Mouse (Mus musculus) frontal cortex, postnatal 10 days (tissue): Measurements from ENCODE around the gene Slc9a8.

Experiments
- DNase-seq, 2 experiments: peaks; one replicate each; pipeline ENCODE4 v3.0.0; 2022; ENCODE audit warnings: low spot score in 2 of 2, mixed read lengths in 1 of 2

The Slc9a8 gene

GRCm38 (mm10) chr2:167508569-167508968 lies 87.1 kb downstream of the Slc9a8 start:
- no peak for DNase-seq

DNA sequence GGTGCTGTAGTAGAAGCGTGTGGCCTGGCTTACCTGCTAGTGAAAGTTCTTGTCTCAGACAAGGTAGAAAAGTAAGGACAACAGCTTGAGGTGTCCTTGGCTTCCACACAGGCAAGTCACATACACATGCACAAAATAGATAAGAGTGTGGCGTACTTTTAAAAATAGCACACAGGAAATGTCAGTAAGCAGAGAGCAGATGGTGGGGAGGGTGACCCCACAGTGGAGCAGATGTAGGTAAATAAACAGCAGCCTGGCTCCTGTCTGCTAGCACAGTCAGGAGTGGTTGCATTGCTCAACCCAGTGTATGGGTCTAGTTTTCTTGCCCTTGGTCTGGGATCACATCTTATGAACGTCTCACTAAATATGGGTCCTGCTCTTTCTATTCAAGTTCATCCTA lies 89.0 kb downstream of the Slc9a8 start:
- no peak for DNase-seq

- no peak for DNase-seq
Measured at GRCm38 (mm10) chr2:167512365-167512764, 90.9 kb downstream of the Slc9a8 start.

DNA sequence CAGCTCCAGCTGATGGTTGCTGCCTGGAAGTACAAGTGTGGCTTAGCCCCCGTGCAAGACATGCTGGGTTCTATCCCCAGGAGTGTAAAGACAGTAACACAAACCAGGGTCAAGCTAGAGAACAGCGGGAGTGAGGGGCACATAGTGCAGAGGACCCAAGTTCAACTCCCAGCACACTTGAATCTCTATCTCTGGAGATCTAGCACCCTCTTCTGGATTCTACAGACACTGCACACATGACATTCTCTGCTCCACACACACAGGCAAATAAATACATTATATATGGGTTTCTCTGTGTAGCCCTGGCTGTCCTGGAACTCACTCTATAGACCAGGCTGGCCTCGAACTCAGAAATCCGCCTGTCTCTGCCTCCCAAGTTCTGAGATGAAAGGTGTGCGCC lies 91.5 kb downstream of the Slc9a8 start:
- no peak for DNase-seq

GRCm38 (mm10) chr2:167514641-167515040 lies 93.1 kb downstream of the Slc9a8 start:
- DNase-seq = no peak

GRCm38 (mm10) chr2:167515688-167516087 lies 94.2 kb downstream of the Slc9a8 start:
- no peak for DNase-seq

DNA sequence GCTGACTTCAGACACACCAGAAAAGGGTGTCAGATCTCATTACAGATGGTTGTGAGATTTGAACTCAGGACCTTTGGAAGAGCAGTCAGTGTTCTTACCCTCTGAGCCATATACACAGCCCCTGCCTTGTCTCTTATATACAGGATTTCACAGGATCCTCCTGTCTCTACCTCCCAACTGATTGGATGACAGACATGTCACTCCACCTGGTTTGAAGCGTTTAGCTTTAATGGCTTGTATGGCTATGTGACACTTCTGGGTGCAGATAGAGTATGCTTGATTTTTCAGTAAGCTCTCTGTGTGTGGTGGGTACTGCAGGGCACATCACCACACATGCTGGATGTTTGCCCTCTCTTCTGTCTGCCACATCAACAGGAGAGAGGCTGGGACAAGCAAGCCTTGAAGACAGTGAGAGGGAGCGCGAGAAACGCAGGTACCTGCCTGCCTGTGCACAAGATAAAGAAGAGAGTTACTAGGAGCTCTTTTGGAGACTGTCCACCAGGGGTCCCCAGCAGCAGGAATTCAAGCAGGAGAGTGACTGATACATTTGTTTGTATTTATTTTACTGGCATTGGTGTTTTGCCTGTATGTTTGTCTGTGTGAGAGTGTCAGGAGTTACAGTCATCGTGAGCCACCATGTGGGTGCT lies 98.2 kb downstream of the Slc9a8 start:
- DNase-seq = no peak
